Mouse (Mus musculus): ENCODE data around the gene Tango6. TPM values are rescaled to one million over a fixed set of nuclear protein-coding genes. Genes with fewer than 3 reads are reported as not detected.

The Tango6 gene
- polyA plus RNA-seq, 1 experiment from 2014 or later: 7.1 TPM

GRCm38 (mm10) chr8:106700131-106700530, 17.3 kb downstream of the Tango6 start:
- Histone ChIP-seq H3K9ac (ENCODE audit: low read length) (no peak overlapping the region), H3K27me3 (ENCODE audit: control insufficient read depth, insufficient read depth, low read length) (no peaks in the 10 kb centered on the region), H3K4me1 (ENCODE audit: control insufficient read depth in 2 of 2, insufficient read depth in 2 of 2, low read length in 2 of 2) (peaks cover 4 to 5% of the 10 kb centered on the region in 2 experiments), H3K4me3 (ENCODE audit: control insufficient read depth in 1 of 2, insufficient read depth in 1 of 2, low read depth in 1 of 2, low read length in 2 of 2) (no peak overlapping the region), H3K9me3 (ENCODE audit: control insufficient read depth, low read length) (no peaks in the 10 kb centered on the region), H3K27ac (replicated peaks in 1 of 2; ENCODE audit: control insufficient read depth in 1 of 2, insufficient read depth in 1 of 2, low read depth in 2 of 2, low read length in 2 of 2) (no peak overlapping the region), H3K36me3 (ENCODE audit: control insufficient read depth, insufficient read depth, low read length) (peaks cover 60% of the 10 kb centered on the region), H3K4me2 (ENCODE audit: low read length) (no peak overlapping the region)
- WGBS: 87% methylated on average over 6 of the region's 6 CpGs
- no peak for ATAC-seq (ENCODE audit: insufficient number of reproducible peaks, insufficient read depth, low FRiP score, low read depth)

GRCm38 (mm10) chr8:106701360-106701759, 18.5 kb downstream of the Tango6 start:
- H3K36me3 ChIP-seq (ENCODE audit: control insufficient read depth, insufficient read depth, low read length): peaks cover 49% of the 10 kb centered on the region
- no peaks in the 10 kb centered on the region for H3K27me3 ChIP-seq (ENCODE audit: control insufficient read depth, insufficient read depth, low read length)
- H3K9ac ChIP-seq (ENCODE audit: low read length): no peak overlapping the region
- WGBS: 91% methylated on average over 3 of the region's 3 CpGs
- H3K4me1 ChIP-seq (ENCODE audit: control insufficient read depth in 2 of 2, insufficient read depth in 2 of 2, low read length in 2 of 2): peaks cover 8 to 9% of the 10 kb centered on the region in 2 experiments
- ATAC-seq (ENCODE audit: insufficient number of reproducible peaks, insufficient read depth, low FRiP score, low read depth): no peak
- H3K4me3 ChIP-seq (ENCODE audit: control insufficient read depth in 1 of 2, insufficient read depth in 1 of 2, low read depth in 1 of 2, low read length in 2 of 2): no peak overlapping the region
- no peak overlapping the region for H3K27ac ChIP-seq (replicated peaks in 1 of 2; ENCODE audit: control insufficient read depth in 1 of 2, insufficient read depth in 1 of 2, low read depth in 2 of 2, low read length in 2 of 2)
- H3K9me3 ChIP-seq (ENCODE audit: control insufficient read depth, low read length): no peaks in the 10 kb centered on the region
- no peak overlapping the region for H3K4me2 ChIP-seq (ENCODE audit: low read length)

GRCm38 (mm10) chr8:106704199-106704900, 21.5 kb downstream of the Tango6 start:
- Histone ChIP-seq H3K9ac (ENCODE audit: low read length) (no peak overlapping the region), H3K27ac (replicated peaks in 1 of 2; ENCODE audit: control insufficient read depth in 1 of 2, insufficient read depth in 1 of 2, low read depth in 2 of 2, low read length in 2 of 2) (peak overlapping the region; percentile 83 to 92), H3K4me3 (ENCODE audit: control insufficient read depth in 1 of 2, insufficient read depth in 1 of 2, low read depth in 1 of 2, low read length in 2 of 2) (no peak overlapping the region), H3K36me3 (ENCODE audit: control insufficient read depth, insufficient read depth, low read length) (peaks cover 20% of the 10 kb centered on the region), H3K9me3 (ENCODE audit: control insufficient read depth, low read length) (no peaks in the 10 kb centered on the region), H3K4me2 (ENCODE audit: low read length) (peak overlapping the region; percentile 5; the same call in 1 of the 2 replicates), H3K27me3 (ENCODE audit: control insufficient read depth, insufficient read depth, low read length) (no peaks in the 10 kb centered on the region), H3K4me1 (ENCODE audit: control insufficient read depth in 2 of 2, insufficient read depth in 2 of 2, low read length in 2 of 2) (peaks cover 8 to 9% of the 10 kb centered on the region in 2 experiments)
- ATAC-seq (ENCODE audit: insufficient number of reproducible peaks, insufficient read depth, low FRiP score, low read depth): peak; percentile 60
- 72% methylated on average over 9 of the region's 9 CpGs for WGBS

GRCm38 (mm10) chr8:106704901-106705321, 22.0 kb downstream of the Tango6 start:
- H3K9ac ChIP-seq (ENCODE audit: low read length): no peak overlapping the region
- H3K4me2 ChIP-seq (ENCODE audit: low read length): peak overlapping the region; percentile 5; the same call in 1 of the 2 replicates
- H3K9me3 ChIP-seq (ENCODE audit: control insufficient read depth, low read length): no peaks in the 10 kb centered on the region
- peaks cover 14% of the 10 kb centered on the region for H3K36me3 ChIP-seq (ENCODE audit: control insufficient read depth, insufficient read depth, low read length)
- peaks cover 8 to 9% of the 10 kb centered on the region in 2 experiments for H3K4me1 ChIP-seq (ENCODE audit: control insufficient read depth in 2 of 2, insufficient read depth in 2 of 2, low read length in 2 of 2)
- H3K27me3 ChIP-seq (ENCODE audit: control insufficient read depth, insufficient read depth, low read length): no peaks in the 10 kb centered on the region
- H3K4me3 ChIP-seq (ENCODE audit: control insufficient read depth in 1 of 2, insufficient read depth in 1 of 2, low read depth in 1 of 2, low read length in 2 of 2): no peak overlapping the region
- WGBS: 23% methylated on average over 9 of the region's 9 CpGs
- peak; percentile 92 for ATAC-seq (ENCODE audit: insufficient number of reproducible peaks, insufficient read depth, low FRiP score, low read depth)
- H3K27ac ChIP-seq (replicated peaks in 1 of 2; ENCODE audit: control insufficient read depth in 1 of 2, insufficient read depth in 1 of 2, low read depth in 2 of 2, low read length in 2 of 2): peak overlapping the region; percentile 83 to 92

GRCm38 (mm10) chr8:106706194-106706593, 23.3 kb downstream of the Tango6 start:
- H3K36me3 ChIP-seq (ENCODE audit: control insufficient read depth, insufficient read depth, low read length): peaks cover 2% of the 10 kb centered on the region
- no peaks in the 10 kb centered on the region for H3K27me3 ChIP-seq (ENCODE audit: control insufficient read depth, insufficient read depth, low read length)
- 79% methylated on average over 6 of the region's 6 CpGs for WGBS
- ATAC-seq (ENCODE audit: insufficient number of reproducible peaks, insufficient read depth, low FRiP score, low read depth): no peak
- no peak overlapping the region for H3K9ac ChIP-seq (ENCODE audit: low read length)
- peak overlapping the region in 1 of 2 experiments; percentile 92; a peak in 1 of 4 replicates for H3K27ac ChIP-seq (replicated peaks in 1 of 2; ENCODE audit: control insufficient read depth in 1 of 2, insufficient read depth in 1 of 2, low read depth in 2 of 2, low read length in 2 of 2)
- H3K4me3 ChIP-seq (ENCODE audit: control insufficient read depth in 1 of 2, insufficient read depth in 1 of 2, low read depth in 1 of 2, low read length in 2 of 2): no peak overlapping the region
- H3K4me1 ChIP-seq (ENCODE audit: control insufficient read depth in 2 of 2, insufficient read depth in 2 of 2, low read length in 2 of 2): peaks cover 8 to 9% of the 10 kb centered on the region in 2 experiments
- no peak overlapping the region for H3K4me2 ChIP-seq (ENCODE audit: low read length)
- H3K9me3 ChIP-seq (ENCODE audit: control insufficient read depth, low read length): no peaks in the 10 kb centered on the region

GRCm38 (mm10) chr8:106710002-106710401, 27.1 kb downstream of the Tango6 start:
- Histone ChIP-seq H3K36me3 (ENCODE audit: control insufficient read depth, insufficient read depth, low read length) (no peaks in the 10 kb centered on the region; the same call in none of the 2 replicates), H3K9me3 (ENCODE audit: control insufficient read depth, low read length) (no peaks in the 10 kb centered on the region), H3K4me1 (ENCODE audit: control insufficient read depth in 2 of 2, insufficient read depth in 2 of 2, low read length in 2 of 2) (peaks cover 10 to 11% of the 10 kb centered on the region in 2 experiments), H3K4me3 (ENCODE audit: control insufficient read depth in 1 of 2, insufficient read depth in 1 of 2, low read depth in 1 of 2, low read length in 2 of 2) (no peak overlapping the region), H3K27me3 (ENCODE audit: control insufficient read depth, insufficient read depth, low read length) (no peaks in the 10 kb centered on the region), H3K4me2 (ENCODE audit: low read length) (no peak overlapping the region), H3K27ac (replicated peaks in 1 of 2; ENCODE audit: control insufficient read depth in 1 of 2, insufficient read depth in 1 of 2, low read depth in 2 of 2, low read length in 2 of 2) (no peak overlapping the region), H3K9ac (ENCODE audit: low read length) (no peak overlapping the region)
- 92% methylated on average over 2 of the region's 2 CpGs for WGBS
- no peak for ATAC-seq (ENCODE audit: insufficient number of reproducible peaks, insufficient read depth, low FRiP score, low read depth)

- H3K27ac ChIP-seq (replicated peaks in 1 of 2; ENCODE audit: control insufficient read depth in 1 of 2, insufficient read depth in 1 of 2, low read depth in 2 of 2, low read length in 2 of 2): no peak overlapping the region
- no peak overlapping the region for H3K4me3 ChIP-seq (ENCODE audit: control insufficient read depth in 1 of 2, insufficient read depth in 1 of 2, low read depth in 1 of 2, low read length in 2 of 2)
- no peak overlapping the region for H3K9ac ChIP-seq (ENCODE audit: low read length)
- no peaks in the 10 kb centered on the region for H3K27me3 ChIP-seq (ENCODE audit: control insufficient read depth, insufficient read depth, low read length)
- H3K9me3 ChIP-seq (ENCODE audit: control insufficient read depth, low read length): no peaks in the 10 kb centered on the region
- WGBS: 86% methylated on average over 3 of the region's 3 CpGs
- H3K36me3 ChIP-seq (ENCODE audit: control insufficient read depth, insufficient read depth, low read length): no peaks in the 10 kb centered on the region; the same call in none of the 2 replicates
- H3K4me1 ChIP-seq (ENCODE audit: control insufficient read depth in 2 of 2, insufficient read depth in 2 of 2, low read length in 2 of 2): peaks cover 6 to 8% of the 10 kb centered on the region in 2 experiments
- ATAC-seq (ENCODE audit: insufficient number of reproducible peaks, insufficient read depth, low FRiP score, low read depth): no peak
- no peak overlapping the region for H3K4me2 ChIP-seq (ENCODE audit: low read length)
Observed at GRCm38 (mm10) chr8:106712487-106712886, 29.6 kb downstream of the Tango6 start.
